Mouse (Mus musculus): Measurements from ENCODE around the gene Fam186a.
"Not testable (repeated sequence)": the region's sequence is repeated elsewhere in the genome, so short reads cannot be mapped to it uniquely, and the experiment has no call there.

Fam186a gene

DNA sequence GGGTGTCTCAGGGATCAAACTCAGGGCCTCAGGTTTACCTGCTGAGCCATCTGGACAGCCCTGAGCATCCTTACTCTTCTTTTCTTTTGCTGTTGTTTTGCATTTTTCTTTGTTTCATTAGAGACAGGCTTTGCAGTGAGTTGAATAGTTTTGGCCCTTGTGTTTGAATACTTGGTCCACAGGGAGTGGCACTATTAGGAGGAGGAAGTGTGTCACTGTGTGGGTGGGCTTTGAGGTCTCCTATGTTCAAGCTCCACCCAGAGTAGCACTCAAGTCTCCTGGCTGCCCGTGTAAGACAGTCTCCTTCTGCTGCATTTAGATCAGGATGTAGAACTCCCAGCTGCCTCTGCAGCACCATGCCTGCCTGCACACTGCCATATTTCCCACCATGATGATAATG, 32.4 kb downstream of the Fam186a start:
- no peak for DNase-seq (ENCODE audit: low read depth, low spot score)

DNA sequence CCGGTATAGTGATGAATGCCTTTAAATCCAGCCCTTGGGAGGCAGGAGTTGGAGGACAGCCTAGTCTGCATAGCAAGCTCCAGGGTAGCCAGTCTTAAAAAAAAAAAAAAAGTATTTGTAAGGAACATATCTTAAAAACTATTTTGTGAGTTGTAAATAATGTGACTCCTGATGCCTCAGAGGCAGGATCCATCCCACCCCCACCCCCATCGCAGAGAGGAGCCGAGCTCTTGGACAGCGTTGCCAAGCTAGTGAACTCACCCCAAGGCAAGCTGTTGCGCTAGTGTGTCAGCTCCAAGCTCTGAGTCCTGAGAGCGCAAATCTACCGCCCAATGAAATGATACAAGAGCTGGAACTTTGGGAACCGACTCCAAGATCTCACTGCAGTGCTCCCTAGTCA, 35.6 kb downstream of the Fam186a start:
- DNase-seq (ENCODE audit: low read depth, low spot score): no peak

- no peak for DNase-seq (ENCODE audit: low read depth, low spot score)
These were observed 47.2 kb downstream of the Fam186a start for GRCm38 (mm10) chr15:99919601-99920158.

GRCm38 (mm10) chr15:99917264-99917663, 49.6 kb downstream of the Fam186a start:
- no peak for DNase-seq (ENCODE audit: low read depth, low spot score)

DNA sequence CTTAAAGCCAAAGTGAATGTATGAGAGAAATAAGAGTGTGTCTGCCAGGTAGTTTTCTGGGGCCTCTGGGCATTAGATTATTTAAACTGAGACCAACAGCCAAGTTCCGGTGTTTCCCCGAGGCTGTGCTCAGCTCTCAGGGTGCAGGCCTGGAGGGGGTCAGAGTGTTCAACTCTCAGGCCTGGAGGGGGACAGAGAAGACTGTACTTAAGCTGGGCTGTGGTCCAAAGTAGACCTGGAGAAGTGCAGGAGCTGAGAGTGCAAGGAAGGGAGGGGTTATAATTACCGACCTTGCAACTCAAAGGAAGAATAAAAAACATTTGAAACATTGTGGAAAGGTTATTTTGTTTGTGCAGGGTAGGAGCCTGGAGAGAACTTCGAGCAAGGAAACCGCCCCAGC, 52.2 kb downstream of the Fam186a start:
- no peak for DNase-seq (ENCODE audit: low read depth, low spot score)

DNA sequence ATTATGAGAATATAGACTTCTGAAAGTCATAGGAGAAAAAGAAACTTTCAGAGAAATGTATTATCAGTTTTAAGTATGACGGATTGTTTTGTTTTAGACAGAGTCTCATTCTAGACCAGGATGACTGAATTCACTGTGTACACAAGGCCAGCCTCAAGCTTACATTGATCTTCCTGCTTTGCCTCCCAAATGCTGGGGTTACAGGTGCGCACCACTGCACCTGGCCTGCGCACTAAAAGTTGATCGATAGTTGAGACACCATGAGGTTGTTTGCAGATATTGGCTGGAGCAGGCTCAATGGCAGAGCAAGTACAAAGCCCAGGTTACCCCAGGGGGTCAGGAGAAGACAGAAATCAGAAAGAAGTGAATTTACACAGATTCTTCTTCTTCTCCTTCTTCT, 55.1 kb downstream of the Fam186a start:
- DNase-seq (ENCODE audit: low read depth, low spot score): no peak

GRCm38 (mm10) chr15:99909339-99909996, 57.4 kb downstream of the Fam186a start:
- DNase-seq (ENCODE audit: low read depth, low spot score): peak; percentile 20

DNA sequence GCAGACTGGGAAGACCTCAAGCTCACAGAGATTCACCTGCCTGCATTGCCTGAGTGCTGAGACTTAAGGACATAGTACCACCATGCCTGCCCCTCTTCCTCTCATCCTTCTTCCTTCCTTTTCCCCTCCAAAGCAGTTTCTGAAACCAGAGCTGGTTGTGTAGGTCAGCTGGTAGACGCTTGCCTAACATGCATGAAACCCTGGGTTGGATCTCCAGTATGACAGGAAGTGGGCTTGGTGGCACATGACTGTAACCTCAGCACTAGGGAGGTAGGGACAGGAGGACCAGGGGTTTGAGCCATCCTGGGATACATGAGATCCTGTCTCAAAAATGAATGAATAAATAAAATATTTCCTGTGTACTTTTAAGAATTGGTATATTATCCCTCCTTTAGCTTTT, 59.3 kb downstream of the Fam186a start:
- no peak for DNase-seq (ENCODE audit: low read depth, low spot score)

- DNase-seq (ENCODE audit: low read depth, low spot score): no peak
These were observed 59.8 kb downstream of the Fam186a start for GRCm38 (mm10) chr15:99907041-99907440.

DNA sequence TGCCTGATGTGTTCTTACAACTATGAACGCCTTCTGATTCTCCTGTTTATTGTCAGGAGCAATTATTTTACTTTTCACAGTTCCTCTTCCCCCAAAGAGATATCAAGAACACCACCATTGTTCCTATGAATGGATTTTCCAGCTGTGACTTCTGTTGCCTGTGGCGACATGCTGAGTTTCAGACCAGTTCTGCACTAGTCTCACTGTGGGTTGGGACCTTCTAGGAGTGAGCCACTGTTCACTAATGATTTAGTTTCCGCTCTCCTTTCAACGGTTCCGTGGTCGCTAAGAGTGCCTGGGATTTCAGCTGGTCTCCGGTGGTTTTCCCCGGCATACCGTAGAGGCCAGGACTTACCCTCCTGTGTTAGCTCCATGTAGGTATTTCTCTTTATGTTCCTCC, 62.0 kb downstream of the Fam186a start:
- DNase-seq (ENCODE audit: low read depth, low spot score): no peak

- peak; percentile 80 for DNase-seq (ENCODE audit: low read depth, low spot score)
These were observed 62.5 kb downstream of the Fam186a start for GRCm38 (mm10) chr15:99904333-99904732.

DNA sequence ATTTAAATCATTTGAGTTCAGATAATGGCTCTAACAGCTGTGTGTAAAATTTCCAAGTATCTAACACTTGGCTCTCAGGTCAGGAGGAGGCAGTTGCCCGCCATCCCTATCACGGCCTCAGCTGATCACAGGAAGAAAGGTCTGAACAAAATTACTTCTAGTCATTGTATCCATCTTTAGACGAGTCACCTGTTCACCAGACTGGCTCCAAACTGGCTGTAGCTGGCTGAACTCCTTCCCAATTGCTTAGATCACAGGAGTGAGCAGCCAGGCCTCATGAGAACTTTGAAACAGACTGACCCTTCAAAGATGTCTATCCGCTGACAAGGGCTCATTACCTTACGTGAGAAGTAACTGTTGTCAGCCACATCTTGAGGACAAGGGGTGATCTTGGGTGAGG, 63.6 kb downstream of the Fam186a start:
- no peak for DNase-seq (ENCODE audit: low read depth, low spot score)

DNA sequence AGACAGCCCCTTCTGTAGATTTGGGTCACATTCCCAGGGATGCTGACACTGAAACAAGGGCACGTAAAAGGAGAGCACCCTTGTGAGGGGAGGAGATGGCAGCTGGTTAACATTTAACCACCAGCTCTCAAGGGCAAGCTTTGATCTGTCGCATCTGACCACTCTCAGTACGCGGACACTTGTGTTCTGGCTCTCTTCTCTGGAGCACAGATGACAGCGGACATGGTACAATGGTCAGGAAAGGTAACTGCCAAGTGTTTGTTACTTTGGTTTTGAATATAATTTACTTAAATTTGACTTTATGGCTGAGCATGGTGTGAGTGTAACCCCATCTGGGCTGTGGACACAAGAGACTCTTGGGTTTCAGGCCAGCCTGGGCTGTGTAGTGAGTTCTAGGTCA, 64.1 kb downstream of the Fam186a start:
- DNase-seq (ENCODE audit: low read depth, low spot score): no peak

DNA sequence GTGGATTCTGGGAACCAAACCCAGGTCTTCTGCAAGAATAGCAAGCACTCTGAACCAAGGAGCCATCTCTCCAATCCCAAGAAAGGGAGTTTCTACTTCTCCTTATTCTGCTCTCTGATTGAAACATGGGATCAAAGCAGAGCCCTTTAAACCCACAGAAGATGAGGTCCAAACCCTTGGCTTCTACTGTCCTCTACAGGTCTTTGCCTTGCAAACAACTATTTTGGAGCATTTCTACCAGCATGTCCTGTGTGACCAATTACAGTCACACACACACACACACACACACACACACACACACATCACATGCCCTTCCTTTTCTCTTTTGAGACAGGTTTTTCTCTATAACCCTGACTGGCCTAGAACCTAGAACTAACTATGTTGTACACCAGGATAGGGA, 70.2 kb downstream of the Fam186a start:
- DNase-seq (ENCODE audit: low read depth, low spot score): no peak

DNA sequence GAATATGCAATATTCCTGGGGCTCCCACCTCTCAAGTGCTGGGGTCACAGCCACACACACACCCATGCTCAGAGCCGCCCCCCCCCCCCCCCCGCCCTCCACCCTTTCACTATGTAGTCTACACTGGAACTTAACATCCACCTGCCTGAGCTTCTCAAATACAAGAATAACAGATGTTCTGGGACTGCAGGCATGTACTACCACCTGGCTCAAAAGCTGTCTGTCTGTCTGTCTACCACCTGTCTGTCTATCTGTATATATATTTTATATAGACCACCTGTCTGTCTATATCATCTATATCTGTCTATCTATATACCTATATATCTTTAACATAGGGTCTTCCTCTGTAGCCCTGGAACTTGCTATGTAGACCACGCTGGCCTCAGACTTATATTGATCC, 75.5 kb downstream of the Fam186a start:
- DNase-seq (ENCODE audit: low read depth, low spot score): no peak

DNA sequence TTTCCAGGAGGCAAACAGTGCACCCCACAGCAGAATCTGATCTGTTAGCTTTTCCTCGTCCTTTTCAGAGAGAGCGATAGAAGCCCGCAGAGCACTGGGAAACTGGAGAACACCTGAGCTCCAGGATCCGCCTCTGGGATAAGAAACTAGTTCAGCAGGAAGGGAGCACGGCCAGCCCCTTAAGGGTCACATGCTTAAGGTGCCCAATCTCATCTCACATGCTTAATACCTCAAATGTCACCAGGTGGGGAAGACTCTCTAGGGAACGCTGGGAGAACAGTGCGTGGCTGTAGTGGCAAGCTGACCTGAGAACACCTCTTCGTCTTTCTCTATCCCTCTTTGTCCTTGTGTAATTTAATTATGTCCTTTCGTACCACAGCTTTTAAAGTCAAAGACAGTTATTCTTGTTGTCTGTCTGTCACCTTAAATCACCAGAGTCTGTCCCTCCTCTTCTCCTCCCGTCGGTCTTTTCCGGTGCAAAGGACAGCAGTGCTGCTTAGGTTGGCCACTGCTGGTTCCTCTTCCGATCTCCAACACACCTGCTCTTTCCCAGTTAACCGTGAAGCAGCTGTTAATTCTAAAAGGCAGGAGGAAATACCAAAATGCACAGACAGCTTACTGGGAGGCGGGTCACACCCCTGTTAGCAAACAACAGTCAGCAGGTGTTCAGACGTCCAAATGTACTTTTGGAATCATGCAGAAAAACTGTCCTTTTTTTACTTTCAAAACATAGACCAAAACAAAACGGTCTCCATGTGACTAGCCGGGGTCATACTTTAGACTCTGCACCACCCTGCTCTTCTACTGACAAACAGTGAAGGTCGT, 76.2 kb downstream of the Fam186a start:
- DNase-seq (ENCODE audit: low read depth, low spot score): no peak

DNA sequence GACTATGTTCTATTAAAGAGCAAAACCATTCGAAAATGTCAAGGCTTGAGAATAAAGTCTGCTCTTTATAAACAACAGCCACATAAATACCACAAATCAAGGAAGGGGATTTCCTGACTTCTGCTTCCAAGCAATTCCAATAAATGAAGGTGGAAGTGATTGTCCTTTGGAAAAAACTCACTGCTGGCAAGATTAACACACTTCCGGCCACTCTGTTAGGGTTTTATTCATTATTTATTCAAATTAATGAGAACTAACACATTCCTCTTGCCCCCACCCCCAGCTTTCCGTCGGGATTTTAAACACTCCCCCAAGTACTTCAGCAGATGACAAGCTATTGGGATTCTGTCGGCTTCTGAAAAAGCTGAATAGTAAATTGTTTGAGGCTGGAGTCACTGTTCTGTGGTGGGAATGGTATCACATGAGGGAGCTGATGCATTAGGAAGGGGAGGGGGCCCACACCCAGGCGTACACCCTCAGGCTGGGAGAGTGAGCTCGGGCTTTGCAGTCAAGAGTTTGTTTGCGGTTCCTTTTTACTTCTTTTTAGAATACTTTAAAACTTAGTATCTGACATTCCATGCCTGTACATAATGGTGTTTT, 77.5 kb downstream of the Fam186a start:
- DNase-seq (ENCODE audit: low read depth, low spot score): no peak

- not testable (repeated sequence) for DNase-seq (ENCODE audit: low read depth, low spot score)
These were observed 79.7 kb downstream of the Fam186a start for GRCm38 (mm10) chr15:99887130-99887529.

DNA sequence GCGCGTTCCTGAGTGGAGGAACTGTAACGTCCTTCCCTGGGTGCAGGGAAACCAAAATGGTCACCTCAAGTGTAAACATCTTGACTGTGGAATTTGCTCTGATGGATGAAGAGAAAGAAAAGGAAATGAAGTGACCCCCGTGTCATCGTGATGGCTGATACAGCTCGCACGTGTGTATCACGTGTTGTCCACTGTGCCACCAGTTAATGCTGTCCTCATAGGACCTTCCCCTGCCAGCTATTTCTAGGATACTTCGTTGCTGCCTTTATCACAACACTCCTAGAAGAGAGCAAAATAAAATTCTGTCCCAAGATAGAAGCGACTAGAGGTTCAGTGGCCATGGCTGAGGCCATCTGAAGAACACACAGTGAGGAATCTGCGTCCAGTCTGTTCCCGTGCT, 82.8 kb downstream of the Fam186a start:
- DNase-seq (ENCODE audit: low read depth, low spot score): no peak

DNA sequence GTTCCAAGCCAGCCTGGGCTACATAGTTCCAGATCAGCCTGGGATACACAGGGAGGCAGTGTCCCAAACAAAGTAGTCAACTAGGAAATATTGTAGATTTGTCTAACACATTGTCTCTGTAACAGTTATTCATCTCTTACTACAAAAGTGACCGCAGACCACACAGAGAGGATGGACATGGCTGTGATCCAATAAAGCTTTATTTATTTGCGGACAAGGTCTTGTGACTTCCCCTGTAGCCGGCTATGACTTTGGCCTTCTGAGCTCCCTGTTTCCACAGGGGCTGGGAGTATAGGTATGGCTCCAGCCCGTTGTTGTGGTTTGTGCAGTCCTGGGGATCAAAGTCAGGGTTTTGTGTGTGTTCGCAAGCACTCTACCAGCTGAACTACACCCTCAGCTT, 88.3 kb downstream of the Fam186a start:
- no peak for DNase-seq (ENCODE audit: low read depth, low spot score)

DNA sequence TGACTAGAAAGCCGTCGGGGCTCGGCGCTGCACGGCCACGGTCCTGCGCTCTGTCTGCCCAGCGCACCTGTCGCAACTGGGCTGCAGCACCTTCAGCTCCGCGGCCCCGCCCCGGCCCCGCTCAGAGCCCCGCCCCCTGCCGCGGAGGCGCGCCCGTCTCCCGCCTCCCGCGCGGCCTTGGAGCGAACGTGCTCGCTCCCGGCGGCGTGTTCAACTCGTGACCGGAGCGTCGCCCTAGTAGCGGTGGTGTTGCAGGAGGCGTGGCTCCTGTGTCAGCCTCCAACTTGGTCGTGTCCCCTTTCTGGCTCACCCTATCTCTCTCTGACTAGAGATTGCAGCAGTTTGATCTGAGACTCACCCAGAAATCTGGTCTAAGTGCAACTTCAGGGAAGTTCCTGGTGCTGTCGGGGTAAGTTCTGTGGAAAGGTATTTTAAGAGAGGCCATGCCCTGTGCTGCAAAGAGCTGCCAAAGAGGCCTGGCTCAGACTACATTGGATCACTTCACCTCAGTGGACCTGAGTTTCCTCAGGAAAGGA, 91.5 kb downstream of the Fam186a start, which contains the start of gene Lima1:
Gene Lima1, minus strand, starts transcription at position 123 of the 536 bp plus-strand sequence.
- peak; percentile 94 for DNase-seq (ENCODE audit: low read depth, low spot score)
